Mouse (Mus musculus) c-Kit-negative CD71-positive TER-119-positive erythroid progenitor cells, embryonic 14.5 days (primary cell): ENCODE measurements around the gene Olfr427.
"Not testable (repeated sequence)": the region's sequence is repeated elsewhere in the genome, so short reads cannot be mapped to it uniquely, and the experiment has no call there.

Experiments used
- DNase-seq: peaks from one replicate; pipeline ENCODE4 v3.0.0-alpha.2; 2013; ENCODE audit warnings: low read depth, low spot score

The Olfr427 gene

GRCm38 (mm10) chr1:174096591-174096990 is at the start of gene Olfr427:
Gene Olfr427, plus strand, starts transcription at chr1:174096891.
- DNase-seq: no peak

- DNase-seq: not testable (repeated sequence)
Measured at GRCm38 (mm10) chr1:174048227-174048626, 48.5 kb upstream of the Olfr427 start.

GRCm38 (mm10) chr1:174048893-174049292 is 47.8 kb upstream of the Olfr427 start, which contains the start of gene Olfr432:
Gene Olfr432, plus strand, starts transcription at chr1:174049205.
- no peak for DNase-seq

DNA sequence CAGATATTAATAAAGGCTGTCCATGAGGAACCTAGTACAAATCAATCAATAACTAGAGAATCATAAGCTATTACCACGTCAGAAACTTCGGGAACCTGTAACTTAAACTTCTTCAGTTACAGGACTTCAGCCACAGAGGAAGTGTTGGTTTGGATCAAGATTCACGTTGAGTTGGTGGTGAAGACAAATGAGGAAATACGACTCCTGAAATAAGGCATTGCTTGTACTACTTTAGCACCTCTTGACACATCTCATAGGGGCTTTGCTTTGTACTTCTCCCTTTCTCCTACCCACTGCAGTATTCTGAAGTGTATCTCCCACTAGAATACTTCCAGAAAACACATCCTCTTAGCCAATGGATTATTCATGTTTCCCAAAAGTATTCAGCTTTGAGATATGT is 47.3 kb upstream of the Olfr427 start:
- not testable (repeated sequence) for DNase-seq

- DNase-seq: no peak
Measured at GRCm38 (mm10) chr1:174050532-174050931, 46.2 kb upstream of the Olfr427 start.

DNA sequence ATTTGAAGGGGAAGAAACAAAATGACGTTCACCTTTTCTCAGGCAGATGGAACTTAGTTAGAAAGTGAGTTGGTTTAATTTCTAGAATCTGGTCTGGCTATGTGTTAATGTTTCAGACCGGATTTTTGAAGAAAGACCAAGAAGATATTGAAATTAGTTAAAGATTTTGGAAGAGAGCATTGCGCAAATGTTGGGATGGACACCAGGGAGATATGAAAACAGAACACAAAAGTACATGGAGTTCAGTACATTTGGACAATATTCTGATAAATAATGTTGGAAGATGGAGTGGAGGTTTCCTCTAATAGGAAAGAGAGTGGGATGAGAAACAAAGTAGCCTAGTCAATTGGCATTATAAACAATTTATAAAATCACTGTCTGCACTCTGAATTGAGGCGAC is 45.2 kb upstream of the Olfr427 start:
- no peak for DNase-seq

- no peak for DNase-seq
Measured at GRCm38 (mm10) chr1:174051931-174052536, 44.7 kb upstream of the Olfr427 start.

- no peak for DNase-seq
Measured at GRCm38 (mm10) chr1:174052981-174053380, 43.7 kb upstream of the Olfr427 start.

DNA sequence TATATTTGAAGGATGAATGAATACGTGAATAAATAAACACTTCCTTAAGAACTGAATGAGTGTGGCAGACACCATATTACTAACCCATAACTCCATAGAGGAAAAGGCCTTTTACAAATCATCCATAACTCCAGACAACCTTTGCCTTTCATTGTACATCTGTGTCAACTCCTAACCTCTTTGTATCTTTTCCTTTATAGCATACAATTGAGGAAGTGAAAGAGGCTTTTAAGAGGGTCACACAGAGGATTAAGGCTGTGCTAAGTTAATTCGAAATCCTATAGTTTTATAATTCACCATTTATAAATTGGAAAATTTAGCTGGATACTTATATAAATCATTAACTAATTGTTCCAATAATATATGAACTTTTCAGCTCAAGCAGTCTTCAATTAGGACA is 41.4 kb upstream of the Olfr427 start:
- DNase-seq: no peak

- DNase-seq: no peak
Measured at GRCm38 (mm10) chr1:174066305-174066704, 30.4 kb upstream of the Olfr427 start, which contains the start of gene Olfr430. Gene Olfr430, plus strand, starts transcription at chr1:174066605.

DNA sequence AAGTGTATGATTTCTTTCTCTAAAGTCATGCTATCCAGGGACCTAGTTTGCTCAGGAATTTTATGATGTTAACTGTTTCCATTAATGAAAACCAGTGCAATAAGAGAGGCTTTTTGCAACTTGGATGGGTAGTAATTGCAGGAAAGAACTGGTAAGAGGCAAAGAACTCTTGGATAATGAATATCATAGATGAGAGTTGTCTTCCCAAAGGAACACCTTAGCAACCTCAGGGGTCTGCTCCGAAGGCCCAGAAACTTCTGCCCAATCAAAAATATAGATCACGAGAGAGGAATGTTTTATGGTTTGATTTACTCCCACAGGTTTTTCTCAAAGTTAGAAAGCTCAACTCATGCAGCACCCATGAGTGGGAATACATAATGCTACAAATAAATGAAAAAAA is 12.7 kb upstream of the Olfr427 start, which contains the start of gene Olfr429:
Gene Olfr429 (plus strand): TSS at position 301 of the 400 bp plus-strand sequence.
- no peak for DNase-seq

GRCm38 (mm10) chr1:174103735-174104134 is 7.0 kb downstream of the Olfr427 start:
- no peak for DNase-seq

GRCm38 (mm10) chr1:174121062-174121461 is 24.4 kb downstream of the Olfr427 start, which contains the start of gene Olfr231:
Gene Olfr231, minus strand, starts transcription at chr1:174121162.
- no peak for DNase-seq

DNA sequence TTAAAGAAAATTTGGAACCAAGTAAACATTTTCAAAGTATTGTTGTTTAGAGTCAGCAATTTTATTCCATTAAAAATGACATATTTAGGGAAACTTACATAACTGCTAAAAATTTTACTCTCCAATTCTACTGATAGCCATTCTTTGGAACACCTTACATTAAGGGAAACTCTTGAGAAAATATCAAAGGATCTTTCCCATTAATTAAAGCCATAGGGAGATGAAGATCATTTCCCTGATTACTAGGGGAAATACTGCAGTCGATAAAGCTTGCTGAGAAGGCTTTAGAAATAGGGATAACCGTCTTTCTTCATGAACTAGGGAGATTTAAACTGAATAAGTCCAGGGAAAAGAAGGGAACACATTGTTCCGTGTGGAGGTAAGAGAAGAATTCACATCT is 34.5 kb downstream of the Olfr427 start, which contains the start of gene Olfr424:
Gene Olfr424 (plus strand): TSS at position 301 of the 400 bp plus-strand sequence.
- no peak for DNase-seq

DNA sequence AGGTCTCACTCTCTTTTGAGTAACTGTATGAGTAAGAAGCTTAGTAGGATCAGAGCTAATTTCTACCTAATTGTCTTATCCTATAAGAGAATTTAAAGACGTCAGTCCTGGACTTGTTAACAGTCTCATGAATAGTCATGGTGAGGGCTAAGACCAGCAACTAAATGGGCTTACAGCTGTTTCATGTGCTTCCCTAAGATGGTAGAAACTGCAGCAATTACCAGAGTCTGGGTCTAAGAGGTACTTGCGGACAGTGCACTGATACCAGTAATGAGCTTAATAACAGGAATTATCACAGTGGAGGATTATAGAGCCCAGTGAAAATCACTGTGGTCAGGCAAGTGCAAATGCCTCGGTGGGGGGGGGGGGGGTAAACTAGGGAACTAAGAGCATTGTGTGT is 35.3 kb downstream of the Olfr427 start:
- DNase-seq: no peak

DNA sequence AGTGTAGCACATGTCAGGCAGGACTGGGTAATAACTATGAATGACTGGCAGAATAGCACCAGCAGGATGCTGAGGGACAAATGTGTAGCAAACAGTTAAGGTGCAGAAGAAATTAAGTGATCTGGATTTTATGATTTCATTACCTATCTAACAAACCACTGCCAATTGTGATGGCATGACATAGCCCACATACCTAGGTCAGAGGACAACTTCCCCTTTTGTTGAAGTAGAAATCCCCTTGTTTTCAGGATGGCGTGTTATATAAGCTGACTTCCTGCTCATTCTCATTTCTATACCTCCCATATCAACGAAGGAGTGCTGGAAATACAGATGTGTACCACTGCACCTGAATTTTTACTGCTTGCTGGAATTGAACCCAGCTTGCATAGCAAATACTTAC is 44.7 kb downstream of the Olfr427 start:
- no peak for DNase-seq

DNA sequence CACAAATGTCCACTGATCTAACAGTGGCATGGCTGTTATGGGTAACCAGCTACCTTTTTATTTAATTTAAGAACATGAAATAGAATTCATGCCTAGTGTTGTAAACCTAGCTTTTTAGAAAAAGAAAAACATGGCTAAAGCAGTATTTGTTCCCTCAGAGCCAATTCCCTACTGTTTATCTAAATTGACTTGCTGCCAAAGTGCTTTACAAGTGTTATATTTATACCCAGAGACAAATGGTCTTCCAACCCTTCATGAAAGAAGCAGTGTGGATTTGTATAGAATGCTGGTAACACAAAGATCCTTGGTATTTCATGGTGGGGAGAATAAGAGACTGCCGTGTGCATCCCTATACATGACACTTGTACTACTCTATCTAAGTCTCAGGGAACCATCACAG is 50.0 kb downstream of the Olfr427 start:
- DNase-seq: no peak

DNA sequence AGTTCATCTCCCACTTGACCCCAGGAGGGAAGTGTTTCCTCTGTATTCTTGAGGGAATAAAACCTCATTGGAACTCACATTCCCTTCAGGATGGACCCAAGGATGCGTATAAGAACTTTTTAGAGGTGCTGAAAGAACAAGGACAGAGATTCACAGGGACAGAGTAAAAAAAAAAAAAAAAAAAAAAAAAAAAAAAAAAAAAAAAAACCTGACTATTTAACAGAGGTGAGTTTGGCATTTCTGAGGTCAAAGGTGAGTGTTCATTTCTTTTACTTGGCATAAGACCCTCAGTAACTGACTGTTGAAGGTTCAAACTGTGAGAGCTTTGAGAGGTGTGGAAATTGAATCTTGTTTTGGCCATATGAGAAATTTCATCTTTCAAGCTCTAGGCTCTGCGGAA is 52.6 kb downstream of the Olfr427 start:
- DNase-seq: no peak
